Mouse (Mus musculus) left cerebral cortex, adult 6 months (tissue): ENCODE results near the gene 4930579G24Rik. TPM values are rescaled to one million over a fixed set of nuclear protein-coding genes. Genes with fewer than 3 reads are reported as not detected.

Experiments used
- long read RNA-seq, 2 experiments: library from polyadenylated mRNA; unstranded; transcript quantifications; one replicate each; pipeline ENCODE4 v2.0.0; 2019 to 2020
- polyA plus RNA-seq: library from polyadenylated mRNA; unstranded; fragments of <200 nt; fragmentation: Nextera tagmentation; gene quantifications from 2 replicates; pipeline ENCODE4 v1.2.3, GENCODE M21; 2021

4930579G24Rik gene
- polyA plus RNA-seq = 2.5 and 3.1 TPM in 2 replicates
- long read RNA-seq, experiment 1, transcript 4930579G24Rik-201 (2 exons, 1,970 nt) = major isoform, 12 of 13 reads
- long read RNA-seq, experiment 1, partial matches to known transcripts = 0 of 13 reads
- long read RNA-seq, experiment 1, other reads (novel, unspliced or antisense) = 1 of 13 reads
- long read RNA-seq, experiment 2, partial matches to known transcripts = 0 of 5 reads
- long read RNA-seq, experiment 2, other reads (novel, unspliced or antisense) = 1 of 5 reads

DNA sequence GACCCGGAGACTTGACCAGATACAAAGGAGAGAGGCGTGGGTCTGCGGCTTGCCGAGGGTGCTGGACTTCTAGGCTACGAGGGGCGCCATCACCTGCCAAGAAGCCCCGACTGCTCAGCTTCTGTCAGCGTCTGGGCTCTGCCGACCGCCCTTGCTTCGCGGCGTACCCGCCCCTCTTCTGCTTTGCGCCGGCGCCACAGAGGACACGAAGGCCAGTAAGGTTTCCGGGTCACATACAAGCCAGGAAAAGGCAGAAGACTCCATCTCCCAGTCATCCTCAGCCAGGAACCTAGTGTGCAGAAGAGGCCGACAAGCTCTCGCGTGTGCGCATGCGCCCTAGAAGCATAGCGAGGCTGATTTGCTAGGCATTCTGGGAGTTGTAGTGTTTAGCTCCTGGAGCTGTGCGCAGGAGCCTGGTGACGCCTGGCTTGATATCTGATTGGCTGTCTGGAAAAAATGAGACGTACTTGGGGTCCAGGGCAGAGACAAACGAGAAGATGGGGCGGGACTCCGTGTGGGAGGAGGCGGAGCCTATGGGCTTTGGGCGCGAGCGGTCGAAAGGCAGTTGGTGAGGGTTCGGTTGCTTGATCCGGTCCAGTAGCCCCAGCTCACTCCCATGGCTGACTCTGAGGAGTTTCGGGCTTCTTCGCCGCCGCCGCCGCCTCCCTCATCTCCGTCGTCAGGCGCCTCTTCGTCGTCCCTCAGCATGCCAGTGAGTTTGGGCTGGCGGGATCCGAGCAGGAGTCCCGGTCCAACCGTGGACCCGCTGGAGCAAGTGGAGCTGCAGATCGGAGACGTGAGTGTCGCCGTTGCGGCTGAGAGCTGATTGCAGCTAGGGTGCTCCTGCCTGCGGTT lies at the start of gene 4930579G24Rik:
4930579G24Rik (plus strand) TSS at position 519 of the 855 bp plus-strand sequence.

DNA sequence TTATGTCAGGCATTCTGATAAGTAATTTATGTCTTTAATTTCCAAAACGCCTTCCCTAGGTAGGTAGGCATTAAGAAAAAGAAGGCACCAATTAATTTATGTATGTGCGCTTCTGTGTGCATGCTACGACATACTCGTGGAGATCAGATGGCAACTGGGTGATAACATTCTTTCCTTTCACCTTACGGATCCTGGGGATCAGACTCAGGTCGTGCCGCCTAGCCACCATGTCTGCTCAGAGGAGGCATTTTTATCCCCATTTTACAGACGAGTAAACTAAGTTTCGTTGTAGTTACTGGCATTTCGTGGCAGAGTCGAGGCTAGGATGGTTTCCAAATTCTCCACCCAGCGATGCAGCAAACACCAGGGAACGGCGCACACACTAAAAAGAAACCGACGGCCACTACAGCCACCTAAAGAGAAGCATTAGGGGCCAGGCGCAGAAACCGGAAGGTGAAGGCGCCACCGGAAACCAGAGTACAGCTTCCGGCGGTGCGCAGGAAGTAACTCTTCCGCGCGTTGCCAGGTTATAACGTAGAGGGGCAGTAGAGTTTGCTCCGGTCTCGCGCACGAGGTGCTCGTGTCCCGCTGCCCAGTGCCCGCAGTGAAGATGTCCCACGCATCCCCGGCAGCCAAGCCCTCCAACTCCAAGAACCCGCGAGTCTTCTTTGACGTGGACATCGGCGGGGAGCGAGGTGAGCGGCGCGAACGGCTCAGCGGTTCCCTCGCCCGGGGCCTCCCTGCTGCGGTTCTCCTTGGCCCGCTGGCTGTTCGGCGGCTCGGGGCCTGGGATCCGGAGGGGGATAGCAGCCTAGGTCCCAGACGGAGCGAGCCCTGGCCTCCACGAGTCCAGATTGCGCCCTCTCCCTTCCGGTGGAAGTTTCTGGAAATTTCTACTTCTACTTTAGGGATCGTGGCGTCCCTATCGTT lies 37.8 kb upstream of the 4930579G24Rik start, which contains the start of gene Ppid:
Ppid (plus strand) TSS at position 480 of the 930 bp plus-strand sequence.

DNA sequence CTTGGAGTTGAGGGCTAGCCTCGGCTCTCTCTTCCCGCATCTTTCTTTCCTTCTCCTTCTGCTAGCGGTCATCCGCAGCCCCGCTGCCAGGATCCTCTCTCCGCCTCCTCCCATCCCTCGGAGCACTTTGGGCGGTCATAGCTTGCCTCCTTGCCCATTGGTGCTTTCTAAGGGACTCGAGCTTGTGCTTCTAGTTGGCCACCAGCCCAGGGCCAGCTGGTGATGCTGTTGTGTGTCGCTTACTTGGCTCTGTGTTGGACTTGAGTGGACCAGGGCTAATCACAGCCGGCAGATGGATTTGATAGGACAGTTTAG lies 494 bp downstream of the 4930579G24Rik start, which contains the start of gene Etfdh:
Etfdh (minus strand) TSS at position 85 of the 315 bp plus-strand sequence.

Other genes starting within 250 kb of the 4930579G24Rik start
- gene Fnip2, start 61.3 kb upstream of the 4930579G24Rik start, polyA plus RNA-seq = 0.69 and 1.1 TPM in 2 replicates
- gene Ppid, start 37.7 kb upstream of the 4930579G24Rik start, polyA plus RNA-seq = 68.9 and 80.1 TPM in 2 replicates
- gene Etfdh, start 421 bp downstream of the 4930579G24Rik start, polyA plus RNA-seq = 18.0 and 20.3 TPM in 2 replicates
- gene Rxfp1, start 108.8 kb downstream of the 4930579G24Rik start, polyA plus RNA-seq = 0.93 and 1.3 TPM in 2 replicates
- gene Tmem144, start 223.7 kb downstream of the 4930579G24Rik start, polyA plus RNA-seq = 8.4 and 12.4 TPM in 2 replicates